Mouse (Mus musculus) E14TG2a.4 (cell line): Measurements from ENCODE around the gene Fam49a.

ENCODE experiments used
- CTCF ChIP-seq: conservative IDR thresholded peaks from 2 replicates; pipeline ENCODE4 v1.5.1; 2014; ENCODE audit warnings: low read length
- POU5F1 ChIP-seq: IDR thresholded peaks from 2 replicates; pipeline ENCODE4 v1.6.1; 2014; ENCODE audit warnings: low read length, borderline replicate concordance

DNA sequence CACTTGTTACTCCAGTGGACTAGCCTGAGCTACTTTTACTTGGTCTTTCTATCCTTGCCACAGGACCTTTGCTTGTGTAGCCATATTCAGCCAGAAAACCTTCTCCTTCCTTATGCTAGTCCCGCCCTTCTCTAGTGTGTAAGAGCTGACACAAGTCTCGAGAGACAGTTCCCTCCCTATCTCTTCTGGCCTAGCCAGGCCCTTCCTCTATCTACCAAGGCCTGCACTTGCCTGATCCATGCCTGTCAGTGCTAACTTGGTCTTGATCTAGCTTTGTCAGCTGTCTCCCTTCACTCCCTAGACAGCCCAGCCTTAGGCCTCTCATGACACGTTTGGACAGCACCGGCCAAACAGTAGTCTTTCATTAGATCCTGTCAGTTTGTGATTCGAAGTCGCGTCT lies 166.9 kb downstream of the Fam49a start:
- TF ChIP-seq CTCF, result no peak
- TF ChIP-seq POU5F1, result no peak
